Mouse (Mus musculus) midbrain, embryonic 15.5 days (tissue): ENCODE results near the gene Prrx2. TPM values are rescaled to one million over a fixed set of nuclear protein-coding genes. Genes with fewer than 3 reads are reported as not detected.
"Not testable (repeated sequence)": the region's sequence is repeated elsewhere in the genome, so short reads cannot be mapped to it uniquely, and the experiment has no call there.

Source experiments
- ATAC-seq: fragments of 200-750 bp; cut with Nextera tagmentation; replicated peaks from 2 replicates; pipeline ENCODE4 v1.8.0; 2017; ENCODE audit warnings: moderate TSS enrichment
- H3K27ac ChIP-seq: fragments of 300-500 bp; sonication (generic); 2 replicates; pipeline ENCODE4 v1.5.1; 2015; ENCODE audit warnings: mild to moderate bottlenecking, inconsistent platforms
- H3K27me3 ChIP-seq: fragments of 300-500 bp; sonication (generic); replicated peaks from 2 replicates; pipeline ENCODE4 v1.6.1; 2015; ENCODE audit warnings: inconsistent platforms
- H3K36me3 ChIP-seq: fragments of 300-500 bp; sonication (generic); replicated peaks from 2 replicates; pipeline ENCODE4 v1.6.1; 2015; ENCODE audit warnings: inconsistent platforms
- H3K4me1 ChIP-seq: fragments of 300-500 bp; sonication (generic); 2 replicates; pipeline ENCODE4 v1.6.1; 2015; ENCODE audit warnings: inconsistent platforms
- H3K4me2 ChIP-seq: fragments of 300-500 bp; sonication (generic); 2 replicates; pipeline ENCODE4 v1.6.1; 2015; ENCODE audit warnings: inconsistent platforms, mild to moderate bottlenecking, moderate library complexity
- H3K4me3 ChIP-seq: fragments of 300-500 bp; sonication (generic); 2 replicates; pipeline ENCODE4 v1.5.1; 2015; ENCODE audit warnings: mild to moderate bottlenecking, inconsistent platforms
- H3K9ac ChIP-seq: fragments of 300-500 bp; sonication (generic); 2 replicates; pipeline ENCODE4 v1.6.1; 2015; ENCODE audit warnings: mild to moderate bottlenecking, inconsistent platforms
- H3K9me3 ChIP-seq: fragments of 300-500 bp; sonication (generic); 2 replicates; pipeline ENCODE4 v1.6.1; 2016; ENCODE audit warnings: inconsistent platforms
- WGBS: fragments of 180-500 bp; shearing (Covaris S2); methylation state at CpG from one replicate; pipeline ENCODE4 v1.1.7; 2015; ENCODE audit warnings: mixed read lengths; 5-methylcytosine and 5-hydroxymethylcytosine counted together
- polyA plus RNA-seq: library from polyadenylated mRNA; unstranded; fragments of >200 nt; fragmentation: Nextera tagmentation; extraction: Ambion mirVana; gene quantifications from 2 replicates; pipeline ENCODE4 v1.2.1, GENCODE M21; 2015

The Prrx2 gene
- polyA plus RNA-seq, 1 experiment from 2014 or later = 3.7 TPM

- no peak overlapping the region for H3K4me2 ChIP-seq
- 53% methylated on average over 8 of the region's 8 CpGs for WGBS
- H3K27me3 ChIP-seq = no peaks in the 10 kb centered on the region
- no peaks in the 10 kb centered on the region for H3K4me1 ChIP-seq
- no peaks in the 10 kb centered on the region for H3K36me3 ChIP-seq
- no peak for ATAC-seq
- no peak overlapping the region for H3K9ac ChIP-seq
- H3K9me3 ChIP-seq = no peaks in the 10 kb centered on the region
- H3K27ac ChIP-seq = no peak overlapping the region
- H3K4me3 ChIP-seq = no peak overlapping the region
Observed at GRCm38 (mm10) chr2:30918780-30919329, 84.1 kb downstream of the Prrx2 start.

- no peak for ATAC-seq
- Histone ChIP-seq H3K27ac (no peak overlapping the region), H3K9me3 (no peaks in the 10 kb centered on the region), H3K36me3 (no peaks in the 10 kb centered on the region), H3K27me3 (no peaks in the 10 kb centered on the region), H3K4me1 (no peaks in the 10 kb centered on the region), H3K9ac (no peak overlapping the region), H3K4me3 (no peak overlapping the region), H3K4me2 (no peak overlapping the region)
- 84% methylated on average over 7 of the region's 7 CpGs for WGBS
Observed at GRCm38 (mm10) chr2:30920216-30920615, 85.4 kb downstream of the Prrx2 start.

- Histone ChIP-seq H3K9me3 (no peaks in the 10 kb centered on the region), H3K4me2 (no peak overlapping the region), H3K4me3 (no peak overlapping the region), H3K4me1 (no peaks in the 10 kb centered on the region), H3K27me3 (no peaks in the 10 kb centered on the region), H3K36me3 (no peaks in the 10 kb centered on the region), H3K9ac (no peak overlapping the region), H3K27ac (no peak overlapping the region)
- 66% methylated on average over 3 of the region's 3 CpGs for WGBS
- no peak for ATAC-seq
Observed at GRCm38 (mm10) chr2:30923099-30923498, 88.3 kb downstream of the Prrx2 start.

GRCm38 (mm10) chr2:30925181-30925580 lies 90.4 kb downstream of the Prrx2 start:
- Histone ChIP-seq H3K9me3 (no peaks in the 10 kb centered on the region), H3K36me3 (no peaks in the 10 kb centered on the region), H3K4me1 (peaks cover 17% of the 10 kb centered on the region), H3K27me3 (no peaks in the 10 kb centered on the region), H3K27ac (no peak overlapping the region), H3K4me3 (no peak overlapping the region), H3K4me2 (no peak overlapping the region), H3K9ac (no peak overlapping the region)
- ATAC-seq = no peak
- WGBS = 81% methylated on average over 4 of the region's 4 CpGs

GRCm38 (mm10) chr2:30926381-30926780 lies 91.6 kb downstream of the Prrx2 start:
- H3K9me3 ChIP-seq = no peaks in the 10 kb centered on the region
- no peaks in the 10 kb centered on the region for H3K27me3 ChIP-seq
- no peaks in the 10 kb centered on the region for H3K36me3 ChIP-seq
- H3K9ac ChIP-seq = no peak overlapping the region
- H3K4me2 ChIP-seq = no peak overlapping the region
- ATAC-seq = no peak
- peaks cover 17% of the 10 kb centered on the region for H3K4me1 ChIP-seq
- no peak overlapping the region for H3K4me3 ChIP-seq
- 0 out of 2 replicates have a peak overlapping the region, but pooled peaks have one; percentile 9 for H3K27ac ChIP-seq
- WGBS = 83% methylated on average over 4 of the region's 4 CpGs

- Histone ChIP-seq H3K9ac (no peak overlapping the region), H3K36me3 (no peaks in the 10 kb centered on the region)
- WGBS = 65% methylated on average over 9 of the region's 9 CpGs
Observed at GRCm38 (mm10) chr2:30927151-30927781, 92.5 kb downstream of the Prrx2 start.

GRCm38 (mm10) chr2:30927844-30928628 lies 93.3 kb downstream of the Prrx2 start:
- Histone ChIP-seq H3K4me1 (peaks cover 17% of the 10 kb centered on the region), H3K4me3 (no peak overlapping the region), H3K36me3 (no peaks in the 10 kb centered on the region), H3K4me2 (no peak overlapping the region), H3K27me3 (no peaks in the 10 kb centered on the region), H3K27ac (0 out of 2 replicates have a peak overlapping the region, but pooled peaks have one; percentile 3), H3K9ac (no peak overlapping the region), H3K9me3 (no peaks in the 10 kb centered on the region)
- 24% methylated on average over 14 of the region's 14 CpGs for WGBS
- ATAC-seq = peak; percentile 68; the same call in 1 of the 2 replicates

More at GRCm38 (mm10) chr2:30927151-30927781, 92.5 kb downstream of the Prrx2 start:
- H3K4me3 ChIP-seq = no peak overlapping the region
- peaks cover 17% of the 10 kb centered on the region for H3K4me1 ChIP-seq
- no peaks in the 10 kb centered on the region for H3K27me3 ChIP-seq
- no peak overlapping the region for H3K4me2 ChIP-seq
- 0 out of 2 replicates have a peak overlapping the region, but pooled peaks have one; percentile 9 for H3K27ac ChIP-seq
- ATAC-seq = no peak
- H3K9me3 ChIP-seq = no peaks in the 10 kb centered on the region

GRCm38 (mm10) chr2:30928893-30929482 lies 94.2 kb downstream of the Prrx2 start:
- Histone ChIP-seq H3K36me3 (no peaks in the 10 kb centered on the region), H3K4me3 (peak overlapping the region; percentile 31), H3K27me3 (no peaks in the 10 kb centered on the region), H3K9ac (peak overlapping the region; percentile 34), H3K27ac (peak overlapping the region; percentile 44; the same call in 1 of the 2 replicates), H3K4me2 (peak overlapping the region; percentile 61), H3K9me3 (no peaks in the 10 kb centered on the region), H3K4me1 (peaks cover 17% of the 10 kb centered on the region)
- WGBS = 37% methylated on average over 12 of the region's 12 CpGs
- peak; percentile 37; the same call in 1 of the 2 replicates for ATAC-seq

GRCm38 (mm10) chr2:30929483-30930045 lies 94.8 kb downstream of the Prrx2 start, which contains the start of gene Ptges:
Gene Ptges (minus strand): TSS chr2:30929863.
- peak; percentile 82 for ATAC-seq
- H3K9me3 ChIP-seq = no peaks in the 10 kb centered on the region
- peak within 1 kb of the TSS; percentile 61 for H3K4me2 ChIP-seq
- no peaks in the 10 kb centered on the region for H3K36me3 ChIP-seq
- WGBS = 2% methylated on average over 23 of the region's 23 CpGs
- H3K4me3 ChIP-seq = peak within 1 kb of the TSS; percentile 31
- H3K27me3 ChIP-seq = no peaks in the 10 kb centered on the region
- peak within 1 kb of the TSS; percentile 44 for H3K27ac ChIP-seq
- H3K4me1 ChIP-seq = peaks cover 17% of the 10 kb centered on the region
- H3K9ac ChIP-seq = peak within 1 kb of the TSS; percentile 34

GRCm38 (mm10) chr2:30930846-30931245 lies 96.1 kb downstream of the Prrx2 start:
- H3K27ac ChIP-seq, H3K4me2 ChIP-seq, ATAC-seq, H3K27me3 ChIP-seq, H3K9me3 ChIP-seq, H3K4me3 ChIP-seq, H3K9ac ChIP-seq, H3K36me3 ChIP-seq: not testable (repeated sequence)
- WGBS = 85% methylated on average over 2 of the region's 2 CpGs
- H3K4me1 ChIP-seq = peaks cover 17% of the 10 kb centered on the region
